Mouse (Mus musculus) ES-Bruce4 (cell line): ENCODE measurements around the gene Klrg1. TPM values are rescaled to one million over a fixed set of nuclear protein-coding genes. Genes with fewer than 3 reads are reported as not detected.

Experiments used
- H3K27ac ChIP-seq: 2 replicates; pipeline ENCODE4 v1.5.1; 2012; ENCODE audit warnings: low read length, inconsistent platforms; ENCODE audit not compliant: insufficient read depth
- H3K27me3 ChIP-seq: 2 replicates; pipeline ENCODE4 v1.6.1; 2012; ENCODE audit warnings: mild to moderate bottlenecking, low read length, inconsistent platforms; ENCODE audit not compliant: control insufficient read depth, poor library complexity, insufficient read depth, severe bottlenecking
- H3K36me3 ChIP-seq: 2 replicates; pipeline ENCODE4 v1.6.1; 2012; ENCODE audit warnings: inconsistent platforms, mild to moderate bottlenecking, low read length, moderate library complexity; ENCODE audit not compliant: control insufficient read depth, poor library complexity, insufficient read depth, severe bottlenecking
- H3K4me1 ChIP-seq: one replicate; pipeline ENCODE4 v1.8.1; 2011; ENCODE audit warnings: low read length; ENCODE audit not compliant: control insufficient read depth, insufficient read depth
- H3K4me3 ChIP-seq: 2 replicates; pipeline ENCODE4 v1.5.1; 2011; ENCODE audit warnings: low read depth, mild to moderate bottlenecking, low read length
- H3K9ac ChIP-seq: 2 replicates; pipeline ENCODE4 v1.6.1; 2012; ENCODE audit warnings: low read depth, mild to moderate bottlenecking, inconsistent platforms; ENCODE audit not compliant: poor library complexity, severe bottlenecking
- H3K9me3 ChIP-seq: replicated peaks from 2 replicates; pipeline ENCODE4 v1.6.1; 2012; ENCODE audit warnings: mild to moderate bottlenecking, low read length, inconsistent platforms; ENCODE audit not compliant: control insufficient read depth, poor library complexity, insufficient read depth, severe bottlenecking
- CTCF ChIP-seq: IDR thresholded peaks from one replicate; pipeline ENCODE4 v1.8.1; 2011; ENCODE audit warnings: low read depth, low read length
- EP300 ChIP-seq: IDR thresholded peaks from 2 replicates; pipeline ENCODE4 v1.6.1; 2011; ENCODE audit warnings: low read depth, low read length; ENCODE audit not compliant: insufficient read depth
- POLR2A ChIP-seq: IDR thresholded peaks from one replicate; pipeline ENCODE4 v1.8.1; 2011; ENCODE audit warnings: low read length; ENCODE audit not compliant: insufficient read depth
- polyA plus RNA-seq: library from polyadenylated mRNA; stranded (reverse); fragments of >200 nt; gene quantifications from 2 replicates; pipeline ENCODE4 v1.2.4, GENCODE M21; 2011; ENCODE audit warnings: low read depth; ENCODE audit not compliant: missing spikeins, insufficient read depth, insufficient read length

The Klrg1 gene
- polyA plus RNA-seq, 1 experiment: not detected

DNA sequence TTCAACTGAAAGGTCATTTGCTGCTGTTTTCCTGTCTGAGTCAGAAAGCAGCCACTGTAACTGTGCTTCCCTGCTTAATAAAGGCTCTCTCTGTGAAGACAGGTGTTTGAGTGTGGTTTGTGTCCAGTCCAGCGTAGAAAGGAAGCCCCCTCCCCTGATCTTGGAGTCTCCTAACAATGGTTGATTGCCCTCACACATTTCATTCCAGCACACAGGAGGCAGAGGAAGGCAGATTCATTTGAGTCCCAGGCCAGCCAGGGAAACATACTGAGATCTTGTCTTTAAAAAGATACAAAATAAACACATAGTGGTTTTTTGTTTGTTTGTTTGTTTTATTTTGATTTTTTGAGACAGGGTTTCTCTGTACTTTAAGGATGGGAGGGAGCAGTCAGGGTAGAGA lies 19.4 kb upstream of the Klrg1 start:
- no peak for TF ChIP-seq EP300
- no peak for TF ChIP-seq CTCF
- no peak for TF ChIP-seq POLR2A
- H3K9ac ChIP-seq: no peak overlapping the region
- no peak overlapping the region for H3K27ac ChIP-seq
- peaks cover 1% of the 10 kb centered on the region for H3K4me1 ChIP-seq
- no peaks in the 10 kb centered on the region for H3K27me3 ChIP-seq
- H3K9me3 ChIP-seq: no peaks in the 10 kb centered on the region
- no peaks in the 10 kb centered on the region for H3K36me3 ChIP-seq
- H3K4me3 ChIP-seq: no peak overlapping the region

GRCm38 (mm10) chr6:122299621-122300133 lies 17.0 kb upstream of the Klrg1 start:
- H3K9ac ChIP-seq: no peak overlapping the region
- peaks cover 1% of the 10 kb centered on the region for H3K4me1 ChIP-seq
- TF ChIP-seq POLR2A (no peak), EP300 (no peak), CTCF (no peak)
- no peak overlapping the region for H3K4me3 ChIP-seq
- H3K27ac ChIP-seq: no peak overlapping the region
- no peaks in the 10 kb centered on the region for H3K9me3 ChIP-seq
- no peaks in the 10 kb centered on the region for H3K27me3 ChIP-seq
- no peaks in the 10 kb centered on the region for H3K36me3 ChIP-seq

GRCm38 (mm10) chr6:122298223-122298609 lies 15.5 kb upstream of the Klrg1 start:
- H3K27ac ChIP-seq: no peak overlapping the region

DNA sequence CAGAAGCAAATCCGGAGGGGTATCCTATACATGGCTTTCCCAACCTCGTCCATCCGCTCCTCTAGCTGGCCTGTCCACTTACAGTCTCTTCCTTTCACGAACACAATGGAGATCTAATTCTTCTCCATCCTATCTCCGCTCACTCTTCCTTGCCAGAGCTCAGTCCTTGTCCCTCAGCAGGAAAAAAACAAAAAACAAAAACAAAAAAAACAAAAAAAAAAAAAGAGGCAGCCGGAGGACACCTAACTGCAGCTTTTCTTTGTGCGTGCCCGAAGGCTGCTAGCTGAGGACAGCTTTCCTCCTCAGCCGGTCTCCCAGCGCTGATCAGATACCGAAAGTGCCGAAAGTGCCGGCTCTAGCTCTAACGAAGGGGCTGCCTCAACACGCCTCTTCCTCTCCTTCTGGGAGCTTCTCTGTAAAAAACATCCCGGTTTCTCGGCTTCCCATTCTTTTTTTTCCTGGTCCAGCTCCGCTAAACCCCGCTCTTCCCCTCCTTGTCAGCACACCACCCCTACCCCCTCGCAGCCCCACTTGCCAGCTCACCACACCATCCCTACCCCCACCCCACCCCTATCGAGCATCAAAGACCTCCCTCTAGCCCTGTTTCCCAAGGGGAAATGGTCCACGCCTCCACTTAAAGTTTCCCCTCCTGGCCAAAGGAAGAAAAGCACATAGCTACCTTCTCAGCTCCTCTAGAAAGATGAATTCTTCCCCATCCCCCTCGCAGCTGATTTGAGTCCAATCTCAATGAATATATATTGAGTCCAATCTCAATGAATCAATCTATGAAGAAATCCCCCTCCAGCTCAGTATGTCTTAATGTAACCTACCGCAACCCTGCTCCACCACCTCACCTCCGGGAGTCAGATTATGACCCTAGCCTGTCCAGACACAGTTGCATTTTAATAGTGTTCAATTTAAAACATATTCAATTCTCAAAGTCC lies 14.9 kb upstream of the Klrg1 start:
- Histone ChIP-seq H3K9me3 (no peaks in the 10 kb centered on the region), H3K27ac (no peak overlapping the region), H3K27me3 (no peaks in the 10 kb centered on the region), H3K9ac (peak overlapping the region; percentile 26; the same call in 1 of the 2 replicates), H3K36me3 (no peaks in the 10 kb centered on the region), H3K4me3 (0 out of 2 replicates have a peak overlapping the region, but pooled peaks have one; percentile 11), H3K4me1 (no peaks in the 10 kb centered on the region)
- TF ChIP-seq CTCF: no peak
- no peak for TF ChIP-seq EP300
- no peak for TF ChIP-seq POLR2A

More at GRCm38 (mm10) chr6:122298223-122298609, 15.5 kb upstream of the Klrg1 start:
- H3K4me1 ChIP-seq: no peaks in the 10 kb centered on the region
- H3K9me3 ChIP-seq: no peaks in the 10 kb centered on the region
- no peak overlapping the region for H3K4me3 ChIP-seq
- TF ChIP-seq POLR2A (no peak), CTCF (no peak), EP300 (no peak)
- no peaks in the 10 kb centered on the region for H3K36me3 ChIP-seq
- no peak overlapping the region for H3K9ac ChIP-seq
- H3K27me3 ChIP-seq: no peaks in the 10 kb centered on the region

DNA sequence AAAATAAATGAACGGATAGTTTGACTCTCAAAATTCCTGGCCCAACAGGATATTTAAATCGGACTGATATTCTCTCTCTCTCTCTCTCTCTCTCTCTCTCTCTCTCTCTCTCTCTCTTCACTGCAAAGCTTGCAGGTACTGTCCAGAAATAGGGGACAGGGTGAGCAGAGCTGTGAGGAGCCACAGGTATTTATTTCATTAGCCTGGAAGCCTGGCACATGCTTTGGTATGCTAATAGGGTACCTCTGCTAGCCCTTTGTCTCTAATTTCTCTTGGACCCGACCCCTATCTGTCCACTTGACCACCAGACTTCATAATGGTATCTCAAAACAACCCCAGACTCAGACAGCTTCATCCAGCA lies 14.2 kb upstream of the Klrg1 start:
- no peaks in the 10 kb centered on the region for H3K4me1 ChIP-seq
- no peak overlapping the region for H3K27ac ChIP-seq
- no peak overlapping the region for H3K9ac ChIP-seq
- no peaks in the 10 kb centered on the region for H3K36me3 ChIP-seq
- H3K4me3 ChIP-seq: no peak overlapping the region
- H3K9me3 ChIP-seq: no peaks in the 10 kb centered on the region
- no peaks in the 10 kb centered on the region for H3K27me3 ChIP-seq
- no peak for TF ChIP-seq CTCF
- no peak for TF ChIP-seq EP300
- TF ChIP-seq POLR2A: no peak

- Histone ChIP-seq H3K36me3 (no peaks in the 10 kb centered on the region), H3K4me1 (no peaks in the 10 kb centered on the region), H3K27me3 (no peaks in the 10 kb centered on the region), H3K9ac (no peak overlapping the region), H3K4me3 (no peak overlapping the region), H3K9me3 (no peaks in the 10 kb centered on the region), H3K27ac (no peak overlapping the region)
- TF ChIP-seq EP300 (no peak), CTCF (peak; percentile 45)
Observed at GRCm38 (mm10) chr6:122295242-122295641, 12.6 kb upstream of the Klrg1 start.
